Mouse (Mus musculus) brown adipose tissue, adult 24 weeks (tissue): Measurements from ENCODE around the gene Tube1. TPM values are rescaled to one million over a fixed set of nuclear protein-coding genes. Genes with fewer than 3 reads are reported as not detected.

Experiments used
- H3K27ac ChIP-seq: fragments of 200-500 bp; replicated peaks from 2 replicates; pipeline ENCODE4 v1.5.1; 2012; ENCODE audit warnings: low read depth, mild to moderate bottlenecking, low read length
- H3K4me1 ChIP-seq: fragments of 200-500 bp; 2 replicates; pipeline ENCODE4 v1.6.1; 2012; ENCODE audit warnings: low read length, mixed read lengths; ENCODE audit not compliant: control insufficient read depth, insufficient read depth, insufficient read length
- H3K4me3 ChIP-seq: fragments of 200-500 bp; 2 replicates; pipeline ENCODE4 v1.5.1; 2012; ENCODE audit warnings: low read depth, mild to moderate bottlenecking, low read length, moderate library complexity; ENCODE audit not compliant: insufficient read depth
- polyA plus RNA-seq: library from polyadenylated mRNA; stranded (reverse); fragments of >200 nt; gene quantifications from 2 replicates; pipeline ENCODE4 v1.2.4, GENCODE M21; 2012; ENCODE audit not compliant: missing spikeins, insufficient read depth, insufficient read length

The Tube1 gene
- 1.4 TPM in 1 of 2 replicates, not detected in the other for polyA plus RNA-seq

DNA sequence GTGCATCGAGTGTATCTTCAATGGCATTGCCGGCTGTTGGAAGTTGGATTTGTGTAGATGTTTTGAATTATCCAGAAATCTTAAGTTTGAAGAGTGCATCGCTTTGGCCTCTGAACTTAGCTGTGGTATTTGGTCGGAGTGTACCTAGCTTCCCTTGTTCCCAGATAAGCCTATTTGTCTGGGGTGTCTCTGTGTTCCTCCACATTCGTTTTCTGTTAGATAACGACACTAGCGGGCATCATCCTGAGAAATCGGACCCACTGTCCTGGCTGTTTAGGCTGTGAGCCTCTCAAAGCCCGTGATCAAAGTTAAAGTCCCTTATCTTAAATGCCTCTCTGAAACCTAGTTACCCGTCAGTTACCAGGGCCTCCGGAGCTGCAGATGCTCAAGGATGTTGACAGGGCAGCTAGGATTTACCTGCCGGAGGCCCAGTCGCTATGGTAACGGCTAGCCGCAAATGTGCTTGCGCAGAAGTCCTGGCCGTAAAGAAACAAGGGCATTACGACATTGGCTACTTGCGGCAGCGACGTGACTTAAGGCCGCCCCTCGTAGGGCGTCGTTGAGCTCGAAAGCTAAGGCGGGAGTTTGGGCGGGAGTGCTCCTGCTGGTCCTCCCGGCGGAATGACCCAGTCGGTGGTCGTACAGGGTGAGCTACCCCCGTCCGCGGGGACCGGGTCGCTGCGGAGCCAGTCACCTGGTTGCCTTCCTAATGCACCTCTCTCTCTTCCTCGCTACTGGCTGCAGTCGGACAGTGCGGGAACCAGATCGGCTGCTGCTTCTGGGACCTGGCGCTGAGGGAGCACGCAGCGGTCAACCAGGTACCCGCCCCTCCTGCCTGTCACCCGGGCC, at the start of gene Tube1, which contains the start of gene Fam229b:
Gene Tube1 (plus strand): TSS at position 515 of the 849 bp plus-strand sequence.
Gene Fam229b (minus strand): TSS at position 453 of the 849 bp plus-strand sequence.
- H3K27ac ChIP-seq: no peak within 1 kb of the TSS
- H3K4me3 ChIP-seq: peak within 1 kb of the TSS; percentile 73
- H3K4me1 ChIP-seq: no peaks in the 10 kb centered on the region

DNA sequence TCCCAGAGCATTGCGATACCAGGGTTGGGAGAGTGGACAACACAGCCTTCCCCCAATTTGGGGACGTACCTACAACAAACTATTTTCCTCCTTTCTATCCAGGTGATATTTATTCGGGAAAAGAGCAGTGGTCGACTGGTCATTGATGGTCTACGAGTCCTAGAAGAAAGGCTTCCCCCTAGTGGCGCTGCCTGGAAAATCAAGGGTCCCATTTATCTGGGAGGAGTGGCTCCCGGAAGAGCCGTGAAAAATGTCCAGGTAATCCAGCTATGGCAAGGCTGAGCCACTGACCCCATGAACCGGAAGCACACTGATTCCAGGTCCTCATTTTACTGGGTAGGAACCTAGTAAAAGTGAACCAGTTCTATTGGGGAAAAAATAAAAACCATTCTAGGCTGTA, 36.8 kb upstream of the Tube1 start:
- Histone ChIP-seq H3K4me1 (no peaks in the 10 kb centered on the region), H3K4me3 (no peak overlapping the region), H3K27ac (no peak overlapping the region)

DNA sequence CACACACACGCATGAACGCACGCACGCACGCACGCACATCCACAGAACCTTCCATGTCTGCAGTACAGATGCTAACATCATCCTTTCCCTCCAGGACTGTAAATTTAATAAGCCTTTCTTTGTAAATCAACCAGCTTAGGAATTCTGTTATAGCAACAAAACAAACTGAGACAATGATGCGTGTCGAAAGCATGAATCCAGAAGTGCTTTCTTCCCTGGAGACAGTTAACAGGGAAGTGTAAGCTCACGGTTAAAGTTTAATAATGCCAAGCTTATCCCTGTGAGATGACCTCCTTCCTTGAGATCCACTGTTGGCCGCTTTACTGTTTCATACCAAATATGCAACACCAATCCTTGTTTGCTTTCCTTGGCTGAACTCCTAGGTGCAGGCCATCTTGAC, 35.0 kb upstream of the Tube1 start:
- no peak overlapping the region for H3K4me3 ChIP-seq
- no peak overlapping the region for H3K27ac ChIP-seq
- no peaks in the 10 kb centered on the region for H3K4me1 ChIP-seq

DNA sequence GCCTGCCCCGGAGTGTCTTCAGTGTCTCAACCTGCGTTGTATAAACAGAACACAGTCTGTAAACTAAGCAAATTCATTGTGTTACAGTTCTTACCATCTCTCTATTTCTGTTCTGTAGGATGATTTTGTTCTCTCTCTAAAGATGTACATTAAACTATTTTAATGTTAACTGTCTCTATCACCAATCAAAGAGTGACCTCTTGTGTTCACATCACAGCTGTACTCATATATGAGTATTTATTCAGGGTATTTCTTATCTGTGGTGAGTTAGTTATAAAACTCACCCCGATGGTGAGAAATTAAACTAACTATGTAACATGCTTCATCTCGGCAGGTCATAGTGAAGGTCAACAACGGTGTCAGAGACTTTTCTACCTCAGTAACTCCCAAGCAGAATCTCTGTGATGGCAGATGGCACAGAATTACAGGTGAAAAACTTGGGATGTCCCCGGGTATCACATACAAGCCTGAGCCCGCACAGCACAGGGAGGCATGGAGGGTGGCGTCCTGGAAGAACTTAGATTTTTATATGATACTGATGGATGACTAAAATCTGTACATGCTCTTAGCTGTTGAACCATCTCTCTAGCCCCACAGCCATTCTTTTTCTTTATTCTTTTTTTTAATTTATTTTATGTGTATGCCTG, 28.9 kb upstream of the Tube1 start:
- H3K4me1 ChIP-seq: no peaks in the 10 kb centered on the region
- H3K27ac ChIP-seq: no peak overlapping the region
- H3K4me3 ChIP-seq: no peak overlapping the region

DNA sequence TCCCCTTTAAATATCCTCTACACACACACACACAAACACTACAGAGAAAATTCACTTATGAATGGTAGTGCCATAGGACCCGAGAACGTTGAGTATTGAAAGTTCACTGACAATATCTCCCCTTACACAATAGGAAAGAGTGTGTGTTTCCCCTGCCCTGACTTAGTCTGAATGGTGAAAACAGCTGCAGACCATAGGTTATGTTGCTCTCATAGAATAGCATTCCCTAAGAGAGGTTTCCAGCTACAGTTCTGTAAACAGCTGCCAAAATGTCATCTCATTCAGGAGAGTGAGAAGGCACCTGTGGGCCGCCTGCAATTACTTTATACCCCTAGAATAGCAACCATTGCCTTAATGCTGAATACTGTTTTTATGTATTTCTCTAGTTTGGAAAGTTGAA, 27.4 kb upstream of the Tube1 start:
- Histone ChIP-seq H3K4me3 (no peak overlapping the region), H3K4me1 (no peaks in the 10 kb centered on the region), H3K27ac (no peak overlapping the region)

DNA sequence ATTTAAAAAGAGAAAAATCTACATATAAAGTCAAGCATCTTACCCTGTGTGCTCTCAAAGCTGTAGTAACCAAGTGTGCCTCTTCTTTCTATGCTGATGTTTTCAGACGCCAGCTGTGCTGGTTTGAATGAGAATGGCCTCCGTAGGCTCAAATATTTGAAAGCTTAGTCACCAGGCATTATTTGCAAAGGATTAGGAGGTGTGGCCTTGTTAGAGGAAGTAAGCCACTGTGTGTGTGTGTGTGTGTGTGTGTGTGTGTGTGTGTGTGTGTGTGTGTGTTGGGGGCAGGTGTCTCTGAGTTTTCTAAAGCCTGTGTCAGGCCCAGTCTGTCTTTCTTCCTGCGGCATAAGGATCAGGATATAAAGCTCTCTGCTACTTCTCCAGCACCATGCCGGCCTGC, 26.8 kb upstream of the Tube1 start:
- Histone ChIP-seq H3K4me3 (no peak overlapping the region), H3K4me1 (no peaks in the 10 kb centered on the region), H3K27ac (no peak overlapping the region)

DNA sequence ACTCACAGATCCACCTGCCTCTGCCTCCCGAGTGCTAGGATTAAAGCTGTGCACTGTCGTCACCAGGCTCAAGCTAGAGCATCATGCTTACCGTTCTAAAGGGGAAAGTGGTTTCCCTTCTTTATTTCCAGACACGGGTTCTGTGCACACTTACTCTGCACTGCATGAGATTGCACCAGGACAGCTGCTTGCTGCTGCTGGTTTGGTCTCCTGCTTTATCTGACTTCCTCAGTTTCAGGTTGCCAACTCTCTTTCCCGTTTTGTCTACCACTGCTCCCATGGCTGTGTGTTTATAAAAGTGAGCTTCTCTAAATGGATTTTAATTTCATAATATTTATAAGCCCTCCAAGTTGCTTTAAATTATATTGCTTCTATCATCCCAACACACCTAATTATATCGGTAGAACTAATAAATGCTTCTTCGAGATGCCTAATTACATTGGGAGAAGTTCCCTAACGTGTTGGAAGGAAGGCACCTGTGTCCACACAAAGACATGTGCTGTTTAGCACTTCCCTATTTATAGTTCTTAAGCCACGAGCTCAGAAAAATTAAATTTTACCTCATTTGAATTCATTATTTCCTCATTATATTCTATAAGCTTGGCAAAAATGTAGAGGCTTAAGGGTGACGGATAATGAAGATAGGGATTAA, 24.8 kb upstream of the Tube1 start:
- Histone ChIP-seq H3K4me1 (no peaks in the 10 kb centered on the region), H3K4me3 (no peak overlapping the region), H3K27ac (no peak overlapping the region)

DNA sequence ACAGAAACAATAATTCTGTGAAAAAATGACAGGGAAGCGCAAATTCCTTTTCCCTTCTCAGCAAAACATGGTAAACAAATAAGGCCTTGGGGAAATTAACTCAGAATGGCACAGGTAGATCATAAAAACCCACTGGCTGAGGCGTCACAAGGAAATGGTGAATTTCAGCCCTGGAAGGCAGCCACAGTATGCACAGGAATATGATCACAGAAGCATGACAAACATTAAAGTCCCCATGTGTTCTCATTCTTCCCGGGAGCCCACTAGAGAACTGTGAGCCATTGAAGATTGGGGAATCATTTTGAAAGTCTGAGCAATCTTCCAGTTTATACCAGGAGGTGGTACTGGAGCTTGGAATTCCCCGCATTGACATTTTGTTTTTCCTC, 24.3 kb upstream of the Tube1 start:
- no peak overlapping the region for H3K27ac ChIP-seq
- H3K4me1 ChIP-seq: no peaks in the 10 kb centered on the region
- H3K4me3 ChIP-seq: no peak overlapping the region

DNA sequence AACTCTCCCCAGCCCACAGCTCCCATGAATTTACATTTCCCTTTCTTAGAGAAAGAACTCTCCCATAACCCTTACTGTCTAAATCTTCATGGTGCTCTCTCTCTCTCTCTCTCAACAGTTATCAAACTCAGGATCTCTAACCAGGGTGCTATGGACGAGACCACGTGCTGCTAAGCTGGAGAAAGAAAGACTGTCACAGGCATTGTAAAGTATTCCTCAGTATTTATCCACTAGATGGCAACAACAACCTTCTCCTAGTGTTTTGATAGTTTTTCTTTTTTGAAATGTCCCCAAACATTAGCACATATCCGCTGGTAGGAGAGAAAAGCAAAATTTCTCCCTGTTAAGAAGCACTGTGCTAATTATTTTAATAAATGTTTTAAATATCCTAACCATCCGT, 12.4 kb upstream of the Tube1 start:
- no peak overlapping the region for H3K4me3 ChIP-seq
- no peaks in the 10 kb centered on the region for H3K4me1 ChIP-seq
- no peak overlapping the region for H3K27ac ChIP-seq

DNA sequence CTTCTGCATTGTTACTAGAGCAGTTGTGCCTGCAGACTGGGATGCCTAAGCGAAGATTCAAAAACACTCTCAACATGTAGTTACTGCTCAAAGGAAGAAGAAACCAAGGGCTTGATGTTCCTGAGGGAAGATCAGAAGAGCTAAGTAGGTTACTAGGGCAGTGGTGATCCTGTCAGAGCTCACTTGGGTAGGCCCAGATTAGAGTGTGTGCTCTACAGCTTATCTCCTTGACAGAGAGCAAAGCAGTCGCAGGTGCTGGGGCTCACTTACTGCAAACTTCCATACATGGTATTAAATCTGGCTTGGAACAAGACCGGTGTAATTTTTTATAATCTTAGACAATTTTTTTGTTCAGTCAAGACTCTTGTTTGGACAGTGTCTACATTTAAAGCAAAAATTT, 4.0 kb downstream of the Tube1 start:
- H3K4me3 ChIP-seq: no peak overlapping the region
- H3K27ac ChIP-seq: no peak overlapping the region
- H3K4me1 ChIP-seq: no peaks in the 10 kb centered on the region

DNA sequence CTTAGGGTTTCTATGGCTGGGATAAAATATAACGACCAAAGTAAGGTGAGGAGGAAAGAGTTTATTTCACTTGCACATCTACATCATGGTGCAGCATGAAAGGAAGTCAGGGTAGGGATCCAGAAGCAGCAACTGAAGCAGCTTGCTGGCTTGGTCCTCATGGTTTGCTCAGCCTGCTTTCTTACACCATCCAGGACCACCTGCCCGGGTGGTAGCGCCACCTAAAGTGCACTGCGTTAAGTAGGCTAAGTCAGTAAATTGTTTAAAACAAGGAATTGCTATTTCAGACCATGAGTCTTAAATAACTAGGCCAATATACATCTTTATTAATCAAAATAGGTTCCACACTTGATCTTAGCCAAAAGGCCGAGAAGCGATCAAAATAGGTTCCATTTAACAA, 5.0 kb downstream of the Tube1 start:
- Histone ChIP-seq H3K27ac (no peak overlapping the region), H3K4me3 (no peak overlapping the region), H3K4me1 (no peaks in the 10 kb centered on the region)

DNA sequence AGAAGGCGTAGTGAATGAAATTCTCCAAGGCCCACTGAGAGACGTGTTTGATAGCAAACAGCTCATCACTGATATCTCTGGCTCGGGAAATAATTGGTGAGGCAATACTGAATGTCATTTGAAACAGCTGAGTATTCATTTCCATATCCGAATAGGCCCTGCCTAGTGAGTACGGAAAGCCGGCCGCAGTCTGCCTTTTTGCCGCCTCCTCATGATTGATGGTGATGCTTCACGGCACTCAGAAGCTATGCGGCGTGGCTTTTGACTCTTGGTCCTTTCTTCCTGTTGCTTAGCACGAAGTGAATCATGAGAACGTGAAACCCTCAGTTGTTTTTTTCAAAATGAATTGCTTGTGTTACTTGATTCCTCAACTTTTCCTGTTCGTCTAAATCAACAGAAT, 7.1 kb downstream of the Tube1 start:
- Histone ChIP-seq H3K27ac (no peak overlapping the region), H3K4me3 (no peak overlapping the region), H3K4me1 (no peaks in the 10 kb centered on the region)

DNA sequence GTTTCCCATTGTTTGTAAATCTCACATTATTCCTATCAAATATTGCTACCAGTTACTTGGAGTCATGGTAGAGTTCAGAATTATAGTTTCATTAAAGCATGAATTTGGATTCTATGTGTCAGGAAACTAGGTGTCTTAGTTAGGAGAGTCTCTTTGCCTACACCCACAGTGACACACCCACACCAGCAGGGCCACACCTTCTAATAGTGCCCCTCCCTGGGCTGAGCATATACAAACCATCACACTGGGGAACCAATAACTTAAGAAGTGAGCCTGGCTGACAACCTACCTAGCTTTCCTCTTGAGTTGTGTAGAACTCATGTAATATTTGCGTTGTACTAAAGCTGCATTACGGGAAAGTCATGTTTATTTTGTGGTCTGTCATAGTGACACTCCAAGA, 7.6 kb downstream of the Tube1 start:
- no peak overlapping the region for H3K4me3 ChIP-seq
- no peaks in the 10 kb centered on the region for H3K4me1 ChIP-seq
- H3K27ac ChIP-seq: no peak overlapping the region

DNA sequence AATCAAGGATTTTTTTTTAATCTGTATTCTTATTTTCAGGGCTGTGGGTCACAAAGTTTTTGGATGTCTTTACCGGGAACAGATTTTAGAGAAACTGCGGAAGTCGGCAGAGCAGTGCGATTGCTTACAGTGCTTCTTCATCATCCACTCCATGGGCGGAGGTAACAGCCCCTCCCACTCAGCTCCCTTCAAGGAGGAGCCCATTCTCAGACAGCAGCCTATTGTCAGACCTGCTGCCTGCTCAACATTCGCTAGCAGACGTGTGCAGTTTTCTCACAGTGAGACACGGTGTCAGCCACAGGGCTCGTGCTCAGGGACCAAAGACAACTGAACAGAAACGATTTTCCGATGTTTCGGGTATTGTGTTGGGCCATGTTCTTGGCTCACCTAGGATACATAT, 8.4 kb downstream of the Tube1 start:
- H3K27ac ChIP-seq: no peak overlapping the region
- H3K4me3 ChIP-seq: no peak overlapping the region

DNA sequence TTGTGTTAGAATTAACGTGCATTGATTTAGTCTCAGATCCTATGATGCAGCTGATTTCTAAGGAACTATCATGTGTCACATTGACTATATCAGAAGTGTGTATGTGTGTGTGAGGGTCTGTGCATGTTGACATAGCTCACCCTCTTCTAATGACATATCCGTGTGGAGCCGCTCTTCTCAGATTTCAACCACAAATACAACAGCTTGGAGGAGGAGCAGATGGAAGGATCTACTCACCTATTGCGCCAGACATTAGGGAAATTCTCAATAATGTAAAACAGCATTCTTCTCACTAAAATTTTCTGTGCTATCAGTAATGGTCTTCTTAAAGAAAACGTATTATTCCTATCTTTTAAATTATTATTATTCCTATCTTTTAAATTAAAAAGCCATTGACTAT, 22.9 kb downstream of the Tube1 start:
- Histone ChIP-seq H3K4me3 (no peak overlapping the region), H3K4me1 (no peaks in the 10 kb centered on the region), H3K27ac (no peak overlapping the region)

More for the DNA sequence above, 8.4 kb downstream of the Tube1 start:
- H3K4me1 ChIP-seq: no peaks in the 10 kb centered on the region
